Mouse (Mus musculus) 3134 (cell line): Measurements from ENCODE around the gene Ddost.
A peak's percentile ranks its signal among the peaks of the same experiment; 100 is the strongest.
"Not testable (repeated sequence)": the region's sequence is repeated elsewhere in the genome, so short reads cannot be mapped to it uniquely, and the experiment has no call there.

Source experiments
- DNase-seq: peaks from one replicate; pipeline ENCODE4 v3.0.0-alpha.2; 2011; ENCODE audit warnings: low spot score; ENCODE audit not compliant: insufficient read length; ENCODE audit errors: extremely low read depth

Gene Ddost

DNA sequence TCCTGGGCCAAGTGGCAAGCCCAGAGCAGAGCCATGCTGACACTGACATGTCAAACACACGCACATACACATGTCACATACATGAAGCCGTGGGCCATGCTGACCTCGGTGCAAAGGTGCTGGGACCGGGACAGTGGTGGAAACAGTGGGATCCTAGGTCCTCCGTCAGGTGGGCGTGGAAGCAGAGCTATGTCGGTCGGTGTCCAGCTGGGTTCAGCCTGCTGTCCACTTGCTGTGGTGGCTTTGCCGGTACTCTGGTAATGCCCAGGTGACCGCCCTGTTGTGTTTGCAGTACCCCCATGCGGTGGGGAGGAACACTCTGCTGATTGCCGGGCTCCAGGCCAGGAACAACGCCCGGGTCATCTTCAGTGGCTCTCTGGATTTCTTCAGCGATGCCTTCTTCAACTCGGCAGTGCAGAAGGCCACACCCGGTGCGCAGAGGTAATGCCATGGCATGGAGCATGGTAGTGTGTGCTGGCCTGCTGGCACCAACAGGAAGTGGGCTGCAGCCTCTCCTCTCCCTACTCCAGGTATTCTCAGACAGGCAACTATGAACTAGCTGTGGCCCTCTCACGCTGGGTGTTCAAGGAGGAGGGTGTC is 5.9 kb downstream of the Ddost start:
- DNase-seq, result no peak

DNA sequence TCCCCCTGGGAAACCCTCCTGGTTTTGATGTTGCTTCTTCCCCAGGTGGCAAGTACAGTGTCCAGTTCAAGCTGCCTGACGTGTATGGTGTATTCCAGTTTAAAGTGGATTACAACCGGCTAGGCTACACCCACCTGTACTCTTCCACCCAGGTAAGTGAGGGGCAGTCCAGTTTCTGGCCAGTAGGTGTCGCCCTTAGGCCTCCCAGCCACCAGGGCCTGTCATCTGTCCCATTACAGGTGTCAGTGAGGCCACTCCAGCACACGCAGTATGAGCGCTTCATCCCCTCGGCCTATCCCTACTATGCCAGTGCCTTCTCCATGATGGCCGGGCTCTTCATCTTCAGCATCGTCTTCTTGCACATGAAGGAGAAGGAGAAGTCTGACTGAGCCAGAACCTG is 7.1 kb downstream of the Ddost start:
- no peak for DNase-seq

DNA sequence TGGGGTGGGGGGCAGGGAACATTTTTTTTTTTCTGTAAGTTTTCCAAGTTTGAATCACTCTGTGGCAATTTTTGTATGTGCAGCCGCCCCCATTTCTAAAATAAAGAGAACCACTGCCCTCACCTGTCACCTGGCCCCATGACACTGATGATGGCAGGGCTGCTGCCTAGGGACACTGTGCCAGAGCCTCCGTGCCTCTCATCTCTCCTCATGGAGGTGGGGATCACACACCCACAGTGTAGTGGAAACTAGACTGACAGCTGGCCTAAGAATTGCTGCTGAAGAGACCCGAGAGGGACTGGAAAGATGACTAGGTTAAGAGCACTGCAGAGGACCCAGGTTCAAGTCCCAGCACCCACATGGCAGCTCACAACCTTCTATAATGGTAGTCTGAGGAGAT is 7.6 kb downstream of the Ddost start:
- DNase-seq, result no peak

DNA sequence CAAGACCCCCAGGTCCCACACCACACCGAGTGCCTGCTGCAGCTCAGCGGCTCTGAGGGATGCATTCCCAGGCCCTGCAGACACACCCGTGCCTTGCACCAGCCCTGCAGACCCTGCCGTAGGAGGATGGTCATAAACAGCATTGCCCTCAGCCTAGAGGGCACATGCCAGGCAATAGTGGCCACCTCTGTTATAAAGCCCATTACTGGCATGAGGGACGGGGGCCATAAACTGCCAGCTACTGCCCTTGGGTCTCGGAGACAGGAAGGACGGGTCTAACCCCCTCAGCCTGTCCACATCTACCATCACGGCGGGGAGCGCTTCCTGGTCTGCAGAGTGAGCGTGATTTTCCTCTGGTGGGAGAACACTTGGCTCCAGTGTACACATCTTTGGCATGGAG is 8.5 kb downstream of the Ddost start:
- no peak for DNase-seq

DNA sequence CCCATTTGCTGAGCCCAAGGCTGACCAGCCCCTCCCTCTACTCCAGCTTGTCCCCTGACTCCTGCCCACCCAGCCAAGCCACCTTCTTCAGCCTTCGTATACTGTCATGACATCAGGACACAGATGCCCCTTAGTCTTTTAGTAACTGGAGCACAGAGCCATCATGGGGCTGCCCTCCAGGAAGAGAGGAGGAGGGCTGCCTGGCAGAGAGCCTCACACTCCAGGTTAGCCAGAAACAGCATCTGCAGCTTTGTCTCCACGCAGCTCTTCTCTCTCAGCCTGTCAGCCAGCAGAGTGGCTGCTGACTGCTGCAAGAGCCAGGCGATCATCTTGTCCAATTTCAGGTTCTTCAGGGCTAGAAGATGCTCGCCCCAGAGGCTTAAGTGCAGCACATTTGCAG is 9.3 kb downstream of the Ddost start:
- DNase-seq, result no peak

DNA sequence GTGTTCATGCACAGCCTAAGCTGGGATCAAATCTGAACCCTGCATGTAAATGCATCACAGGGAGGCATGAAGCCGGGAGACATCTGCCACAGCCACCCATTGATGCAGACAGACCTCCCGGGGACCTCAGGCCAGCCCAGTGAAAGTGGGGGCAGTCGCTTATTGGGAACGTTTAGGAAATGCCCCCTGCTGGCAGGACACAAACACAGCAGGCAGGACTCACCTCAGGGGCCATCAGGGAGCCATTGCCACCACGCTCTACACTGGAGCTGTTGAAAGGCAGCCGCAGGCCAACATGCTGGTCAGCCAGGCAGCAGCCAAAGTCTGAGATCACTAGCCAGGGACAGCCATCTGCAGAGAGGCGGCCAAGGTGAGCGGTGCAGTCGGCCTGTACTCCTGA is 11.3 kb downstream of the Ddost start:
- no peak for DNase-seq

DNA sequence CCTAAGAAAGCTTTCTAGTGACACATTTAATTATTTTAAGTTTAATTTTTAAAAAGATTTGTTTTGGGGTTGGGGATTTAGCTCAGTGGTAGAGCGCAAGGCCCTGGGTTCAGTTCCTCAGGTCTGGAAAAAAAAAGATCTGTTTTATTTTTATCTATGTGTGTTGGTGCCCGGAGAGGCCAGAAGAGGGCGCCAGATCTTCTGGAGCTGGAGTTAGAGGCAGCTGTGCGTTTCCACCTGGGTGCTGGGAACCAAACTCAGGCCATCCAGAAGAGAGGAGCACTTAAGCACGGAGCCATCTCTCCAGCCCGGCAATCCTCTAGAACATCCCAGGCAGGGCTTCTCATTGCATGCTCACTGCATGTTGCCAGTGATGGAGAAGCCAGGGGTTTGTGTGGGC is 11.8 kb downstream of the Ddost start:
- no peak for DNase-seq

DNA sequence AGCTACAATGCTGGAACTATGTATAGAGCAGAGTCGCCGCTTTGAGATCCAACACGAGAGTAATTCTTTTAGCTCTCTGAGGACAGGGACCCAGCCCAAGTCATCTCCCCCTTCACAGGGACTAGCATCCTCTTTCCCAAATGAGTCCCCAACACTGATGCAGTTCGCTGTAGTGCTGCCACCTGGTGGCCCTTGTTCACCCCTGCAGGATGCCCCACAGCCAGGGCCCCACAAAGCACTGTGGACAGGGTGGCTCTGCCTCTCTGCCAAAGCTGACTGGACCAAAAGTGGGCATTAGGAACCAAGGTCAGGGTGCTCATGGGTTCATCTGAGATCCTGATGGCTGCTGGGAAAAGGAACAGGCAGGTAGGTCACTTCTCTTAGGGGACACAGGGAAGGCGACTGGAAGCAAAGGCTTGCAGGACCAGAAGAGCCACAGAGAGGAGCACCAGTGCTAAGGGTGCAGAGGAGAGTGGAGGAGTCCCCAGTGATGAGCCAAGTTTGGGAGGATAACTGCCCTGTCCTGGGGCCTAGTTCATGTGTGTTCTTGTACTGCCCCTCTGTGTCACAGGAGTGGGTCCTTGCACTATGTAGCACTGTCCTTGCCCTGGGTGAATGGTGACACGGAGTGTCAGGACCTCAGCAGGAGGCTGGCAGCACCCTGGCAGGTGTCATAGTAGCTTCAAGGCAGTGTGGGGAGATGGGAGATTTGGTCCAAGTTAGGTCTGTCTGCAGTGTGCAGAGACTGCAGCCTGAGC is 14.2 kb downstream of the Ddost start:
- no peak for DNase-seq

DNA sequence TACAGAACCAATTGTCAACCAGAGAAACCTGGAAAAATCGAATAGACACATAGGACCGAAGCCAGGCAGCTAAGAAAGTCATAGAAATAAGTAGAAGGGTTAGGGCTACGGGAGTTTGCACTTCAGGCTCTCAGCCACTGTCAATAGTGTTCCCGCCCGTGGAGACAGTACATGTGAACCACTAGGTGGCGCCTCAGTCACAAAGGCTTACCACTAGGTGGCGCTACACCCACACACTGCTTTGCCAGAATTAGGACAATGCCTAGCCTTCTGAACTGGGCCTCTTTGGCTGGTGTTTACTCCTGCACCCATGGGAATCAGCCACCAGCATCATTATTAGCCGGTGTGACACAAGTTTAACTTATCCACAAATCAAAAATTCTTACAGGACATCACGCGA is 15.0 kb downstream of the Ddost start:
- DNase-seq, result peak; percentile 44

DNA sequence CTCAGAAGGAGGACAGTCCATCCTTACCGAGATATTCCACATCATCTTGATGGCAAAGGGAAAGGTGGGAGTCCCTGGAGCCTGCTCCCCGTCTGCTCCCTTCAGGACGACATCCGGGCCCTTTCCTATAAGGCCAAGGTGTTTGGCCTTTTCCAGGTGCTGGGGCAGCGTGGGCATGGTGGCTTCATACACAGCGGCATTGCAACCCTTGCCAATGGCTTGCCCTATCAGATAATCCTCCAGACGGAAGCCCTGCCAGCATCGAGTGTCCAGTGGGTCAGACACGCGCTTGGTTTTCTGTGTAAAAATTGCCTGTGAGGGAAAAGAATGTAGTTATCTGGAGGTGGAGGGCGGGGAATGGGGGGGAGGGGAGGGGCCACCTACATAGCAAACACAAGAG is 16.2 kb downstream of the Ddost start:
- DNase-seq, result no peak

DNA sequence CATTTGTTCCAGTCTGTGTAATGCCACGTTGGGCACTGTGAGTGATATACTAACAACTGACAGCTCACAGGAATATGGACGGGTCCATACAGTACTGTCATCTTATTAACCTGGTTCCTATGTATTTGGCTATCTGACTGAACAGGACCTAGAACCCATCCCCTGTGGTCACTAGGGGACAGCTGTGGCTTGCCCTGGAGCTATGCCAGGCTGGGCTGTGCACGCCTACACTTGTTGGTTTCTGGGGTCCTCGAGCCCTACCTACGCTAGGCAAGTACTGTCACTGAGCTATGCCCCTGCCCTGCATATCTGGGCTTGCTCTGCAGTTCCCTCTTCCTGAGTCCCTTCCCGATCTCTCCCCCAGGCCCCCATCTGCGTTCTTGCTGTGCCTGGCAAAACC is 17.0 kb downstream of the Ddost start:
- DNase-seq, result no peak

DNA sequence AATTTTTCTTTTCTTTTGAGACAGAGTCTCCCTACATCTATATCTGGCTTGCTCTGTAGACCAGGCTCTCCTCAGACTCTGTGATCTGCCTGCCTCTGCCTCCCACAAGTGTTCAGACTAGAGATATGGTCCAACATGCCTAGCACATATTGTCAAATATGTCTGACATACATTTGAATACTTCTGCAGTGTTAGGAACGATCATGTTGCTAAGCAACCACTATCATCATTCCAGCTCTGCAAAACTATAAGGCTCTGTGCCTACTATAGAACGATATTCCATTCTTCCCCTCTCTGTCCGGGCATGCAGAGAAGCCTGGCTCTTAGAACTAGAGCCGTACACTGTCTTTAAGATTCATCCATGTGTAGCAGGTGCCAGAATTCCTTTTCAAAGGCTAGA is 18.2 kb downstream of the Ddost start:
- no peak for DNase-seq

DNA sequence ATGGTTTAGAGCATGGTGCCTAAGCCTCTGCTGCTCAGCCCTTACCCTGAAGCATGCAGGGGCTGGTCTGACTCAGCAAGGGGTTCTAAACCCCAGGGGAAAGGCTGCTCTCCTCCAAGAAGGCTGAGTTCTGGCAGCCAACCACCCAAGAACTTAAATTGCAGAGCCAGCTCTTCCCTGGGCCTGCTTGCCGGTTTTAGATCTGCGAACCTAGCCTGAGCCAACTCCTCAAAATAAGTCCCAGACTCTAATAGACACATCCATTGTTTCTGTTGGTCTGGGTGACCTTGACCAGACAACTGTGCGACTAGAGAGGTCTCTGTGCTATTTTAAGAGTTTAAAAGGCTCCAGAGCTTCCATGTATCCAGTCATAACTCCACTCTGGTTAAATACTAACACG is 19.2 kb downstream of the Ddost start:
- no peak for DNase-seq

DNA sequence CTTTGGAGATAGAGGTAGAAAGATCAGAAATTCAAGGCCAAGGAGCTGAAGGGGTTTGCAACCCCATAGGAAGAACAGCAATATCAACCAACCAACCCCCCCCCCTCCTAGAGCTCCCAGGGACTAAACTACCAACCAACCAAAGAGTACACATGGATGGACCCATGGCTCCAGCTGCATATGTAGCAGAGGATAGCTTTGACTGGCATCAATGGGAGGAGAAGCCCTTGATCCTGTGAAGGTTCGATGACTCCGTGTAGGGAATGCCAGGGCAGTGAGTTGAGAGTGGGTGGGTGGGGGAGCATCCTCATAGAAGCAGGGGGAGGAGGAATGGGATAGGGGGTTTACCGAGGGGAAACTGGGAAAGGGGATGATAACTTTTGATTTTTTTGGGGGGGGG is 19.9 kb downstream of the Ddost start:
- no peak for DNase-seq

DNA sequence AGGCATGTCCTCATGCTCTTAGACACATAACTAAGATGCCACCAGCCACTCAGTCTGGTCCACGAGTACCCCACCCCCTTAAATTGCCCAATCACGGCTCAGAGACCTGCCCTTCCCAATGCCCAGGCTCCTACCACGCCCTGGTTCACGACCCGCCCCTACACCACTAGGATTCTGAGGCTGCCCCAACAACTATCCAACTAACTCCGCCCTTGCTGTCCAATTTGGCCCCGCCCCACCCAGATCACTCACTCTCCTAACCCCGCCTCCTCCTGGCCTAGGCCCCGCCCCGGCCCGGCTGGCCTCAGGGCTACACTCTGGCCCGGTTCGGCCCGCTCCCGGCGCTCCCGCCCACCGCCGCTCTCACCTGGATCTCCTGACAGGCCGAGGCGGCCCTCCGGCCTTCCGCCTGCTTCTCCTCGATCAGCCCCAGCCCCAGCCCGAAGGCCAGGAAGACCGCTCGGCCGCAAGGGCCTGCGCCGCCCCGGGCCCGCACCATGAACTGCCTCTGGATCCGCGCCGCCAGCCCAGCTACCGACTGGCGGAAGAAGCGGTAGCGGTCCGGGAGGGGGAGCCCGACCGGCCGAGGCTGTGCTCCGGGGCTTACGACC is 21.0 kb downstream of the Ddost start:
- DNase-seq, result peak; percentile 88

DNA sequence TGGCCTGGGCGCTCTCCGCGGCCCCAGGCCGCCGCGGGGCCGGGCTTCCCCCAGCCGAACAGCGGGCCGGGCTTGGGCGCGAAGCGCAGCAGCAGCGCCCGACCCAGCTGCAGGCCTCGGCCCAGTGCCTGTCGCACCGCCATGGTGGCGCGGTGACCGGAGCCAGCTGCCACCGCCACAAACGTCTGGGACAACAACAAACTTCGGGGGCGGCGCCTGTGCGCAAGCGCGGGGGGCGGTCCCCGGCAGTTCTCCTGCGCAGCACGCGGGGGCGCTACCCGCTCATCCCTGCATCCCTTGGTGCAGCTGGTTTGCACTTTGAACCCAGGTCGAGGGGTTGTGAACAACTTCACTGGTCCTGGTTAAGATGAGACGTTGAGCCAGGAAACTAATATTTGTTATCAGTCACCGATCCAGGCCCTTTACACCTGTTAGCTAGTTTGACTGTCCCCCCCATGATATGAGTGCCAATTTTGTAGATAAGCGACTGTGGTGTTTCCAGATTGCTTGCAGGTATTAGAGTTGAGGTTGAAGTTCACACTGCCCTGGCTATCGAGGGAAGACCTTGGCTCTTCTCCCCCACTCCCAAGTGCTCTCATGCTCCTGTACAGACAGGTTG is 21.7 kb downstream of the Ddost start, which contains the start of gene Pink1:
TSS of gene Pink1 (minus strand) at position 231 of the 619 bp plus-strand sequence.
- peak; percentile 87 for DNase-seq

DNA sequence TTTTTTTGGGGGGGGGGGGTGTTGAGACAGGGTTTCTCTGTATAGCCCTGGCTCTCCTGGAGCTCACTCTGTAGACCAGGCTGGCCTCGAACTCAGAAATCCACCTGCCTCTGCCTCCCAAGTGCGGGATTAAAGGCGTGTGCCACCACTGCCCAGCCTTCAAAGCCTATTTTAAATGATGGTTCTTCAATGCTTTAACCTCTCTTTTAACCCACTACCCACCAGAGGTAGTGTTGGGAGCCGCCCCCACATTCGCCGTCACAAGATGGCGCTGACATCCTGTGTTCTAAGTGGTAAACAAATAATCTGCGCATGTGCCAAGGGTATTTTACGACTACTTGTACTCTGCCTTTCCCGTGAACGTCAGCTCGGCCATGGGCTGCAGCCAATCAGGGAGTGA is 22.6 kb downstream of the Ddost start:
- not testable (repeated sequence) for DNase-seq

DNA sequence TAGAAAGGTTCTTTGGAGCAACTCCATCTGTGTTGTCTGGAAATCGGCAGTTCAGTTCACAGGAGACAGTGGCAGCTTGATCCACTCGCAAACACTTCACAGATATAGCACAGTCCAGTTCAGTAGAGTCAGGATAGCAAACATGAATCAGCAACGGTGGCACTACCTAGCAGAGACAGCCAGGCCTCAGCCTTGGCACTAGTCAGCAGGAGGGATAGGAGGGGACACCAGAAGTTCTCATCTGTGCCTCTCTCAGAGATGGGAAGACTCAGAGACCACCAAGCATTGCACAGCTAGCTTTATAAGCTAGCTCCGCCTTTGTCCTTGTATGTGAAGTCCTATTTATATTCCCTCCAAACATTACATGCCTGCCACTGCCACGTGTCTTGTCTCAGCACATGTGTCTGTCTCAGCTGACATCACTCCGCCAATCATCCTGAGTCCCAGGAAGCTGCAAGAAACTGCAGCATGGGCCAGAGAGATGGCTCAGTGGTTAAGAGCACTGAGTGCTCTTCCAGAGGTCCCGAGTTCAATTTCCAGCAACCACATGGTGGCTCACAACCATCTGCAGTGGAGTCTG is 23.5 kb downstream of the Ddost start:
- DNase-seq, result no peak

DNA sequence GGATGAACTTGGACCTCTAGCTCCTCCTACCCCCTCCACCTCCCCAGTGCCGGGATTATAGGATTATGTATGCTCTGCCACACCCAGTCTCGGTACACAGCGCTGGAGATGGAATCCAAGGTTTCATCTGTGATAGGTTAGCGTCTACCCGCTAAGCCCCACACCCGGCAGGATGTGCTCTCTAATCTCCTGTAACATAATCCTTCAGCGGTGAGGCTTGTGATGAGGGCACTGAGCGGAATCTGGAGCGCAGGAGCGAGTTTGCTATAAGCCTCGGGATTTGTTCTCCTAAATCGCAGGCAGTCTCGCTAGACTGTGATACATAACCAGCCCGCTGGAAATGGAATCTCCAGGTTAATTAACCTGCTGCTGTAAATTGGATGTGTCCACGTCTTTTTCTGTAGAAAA is 25.7 kb downstream of the Ddost start:
- no peak for DNase-seq

DNA sequence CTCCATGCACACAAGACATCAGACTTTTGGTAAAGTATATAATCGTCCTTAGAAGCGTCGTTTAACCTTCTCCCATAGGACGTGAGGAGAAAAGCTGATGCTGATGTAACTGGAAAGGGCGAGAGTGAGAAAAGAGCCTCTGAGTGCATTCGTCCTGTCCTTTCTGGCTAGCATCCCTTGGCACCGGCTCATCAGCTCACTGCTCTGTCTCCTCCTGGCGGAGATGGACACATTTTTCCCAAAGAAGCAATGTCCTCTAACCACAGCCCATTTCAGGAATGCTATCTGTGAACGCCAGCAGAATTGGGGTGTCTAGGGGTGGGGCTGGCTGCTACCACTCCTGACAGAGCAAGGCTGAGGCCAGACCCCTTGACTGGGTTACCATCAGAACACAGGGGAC is 27.1 kb downstream of the Ddost start:
- DNase-seq, result no peak

DNA sequence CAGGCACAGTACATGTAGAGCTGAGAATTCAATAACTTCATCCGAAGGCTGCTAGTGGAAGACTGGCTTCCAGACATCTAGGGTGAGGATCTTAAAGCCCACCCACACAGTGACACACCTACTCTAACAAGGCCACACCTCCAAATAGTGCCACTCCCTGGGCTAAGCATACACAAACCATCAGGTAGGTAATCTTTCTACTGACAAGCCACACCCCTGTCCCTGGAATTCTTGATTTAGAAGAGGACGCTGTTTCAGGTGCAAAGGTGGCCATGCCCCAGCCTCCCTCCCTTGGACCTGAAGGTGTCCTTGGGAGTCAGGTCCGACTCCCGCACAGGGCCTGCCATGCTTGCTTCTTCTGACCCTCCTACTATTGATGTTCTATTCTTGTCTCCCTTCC is 28.6 kb downstream of the Ddost start:
- DNase-seq, result no peak
